Mouse (Mus musculus) stomach, postnatal 0 days (tissue): ENCODE results near the gene P4ha2.

Source experiments
- CTCF ChIP-seq: IDR thresholded peaks from 2 replicates; pipeline ENCODE4 v1.5.1; 2016; ENCODE audit warnings: antibody characterized with exemption, low read depth, mild to moderate bottlenecking, moderate library complexity
- EP300 ChIP-seq: optimal IDR thresholded peaks from 2 replicates; pipeline ENCODE3; 2016; ENCODE audit warnings: antibody characterized with exemption

- TF ChIP-seq CTCF (no peak), EP300 (no peak)
These were observed 37.7 kb upstream of the P4ha2 start for GRCm38 (mm10) chr11:54062086-54062752.
